In the genomic region with DNA sequence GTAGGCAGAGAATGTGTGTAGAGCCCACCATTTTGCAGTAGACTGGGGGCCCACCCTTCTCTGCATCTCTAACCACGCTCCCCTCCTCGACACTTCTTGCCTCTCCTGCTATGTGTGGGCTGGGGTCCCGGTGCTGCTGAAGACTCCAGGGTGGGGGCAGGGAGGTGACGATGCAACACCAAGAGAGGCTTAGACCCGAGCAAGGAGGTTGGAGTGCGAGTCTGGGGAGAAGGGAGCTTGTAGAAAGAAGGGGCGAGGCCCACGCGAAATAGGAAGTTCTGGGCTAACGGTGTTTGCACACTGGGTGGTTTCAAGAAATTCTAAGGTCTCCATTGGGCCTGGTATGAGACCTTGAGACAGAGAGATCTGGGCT, we compare ENCODE assay signal across 7 mouse cellular contexts. TPM values are rescaled to one million over a fixed set of nuclear protein-coding genes. Genes with fewer than 3 reads are reported as not detected.
DNase-seq lines count a peak whose midpoint lies in the region; ATAC-seq and TF ChIP-seq lines count a peak whose summit lies in the region.

No protein-coding gene starts in this region.

- peak; percentile 51 to 58 for DNase-seq in right cerebral cortex, postnatal 10 days (ENCODE audit: low spot score in 2 of 2)
- DNase-seq in right cerebral cortex, postnatal 25 days: no peak
- DNase-seq in liver, embryonic 14.5 days (ENCODE audit: low read depth in 3 of 3, low spot score in 3 of 3): no peak
- DNase-seq in right cerebral cortex, postnatal 4 days: peak; percentile 53
- DNase-seq in frontal cortex, adult 2 months (ENCODE audit: extremely low spot score in 1 of 2, low spot score in 1 of 2): no peak

- H3K36me3 ChIP-seq in heart, embryonic 16.5 days (ENCODE audit: control insufficient read depth, insufficient read depth): peaks cover 1% of the 10 kb centered on the region; the same call in 1 of the 2 replicates
- H3K36me3 ChIP-seq in liver, embryonic 14.5 days (replicated peaks; ENCODE audit: control insufficient read depth, insufficient read depth, low read depth): no peaks in the 10 kb centered on the region; the same call in none of the 2 replicates

- TF ChIP-seq EP300 in liver, embryonic 14.5 days (IDR thresholded peaks at IDR 0.05; ENCODE audit: low read depth): no peak

- H3K9ac ChIP-seq in heart, embryonic 16.5 days (ENCODE audit: low read length): peak overlapping the region; percentile 91
- H3K9ac ChIP-seq in liver, embryonic 14.5 days (replicated peaks): peak overlapping the region; percentile 91

- H3K4me3 ChIP-seq in brown adipose tissue, adult 24 weeks (ENCODE audit: insufficient read depth, low read depth, low read length): peak overlapping the region; percentile 80
- H3K4me3 ChIP-seq in heart, embryonic 16.5 days (ENCODE audit: low read length): peak overlapping the region; percentile 73
- H3K4me3 ChIP-seq in liver, embryonic 14.5 days (ENCODE audit: insufficient read depth in 1 of 2, low read depth in 2 of 2, low read length in 2 of 2): peak overlapping the region; percentile 67 to 95

- WGBS in heart, embryonic 16.5 days: under 1% methylated on average over 10 of the region's 10 CpGs
- 0% methylated on average over 10 of the region's 10 CpGs for WGBS in liver, embryonic 14.5 days (ENCODE audit: insufficient replicate concordance)

- no peak for ATAC-seq in heart, embryonic 16.5 days (replicated peaks; ENCODE audit: extremely low read depth, insufficient read depth, low FRiP score)
- ATAC-seq in liver, embryonic 14.5 days (ENCODE audit: insufficient read depth): no peak

- H3K9me3 ChIP-seq in heart, embryonic 16.5 days (replicated peaks; ENCODE audit: control insufficient read depth, low read length): no peaks in the 10 kb centered on the region
- no peaks in the 10 kb centered on the region for H3K9me3 ChIP-seq in liver, embryonic 14.5 days (ENCODE audit: control insufficient read depth, low read length)

- H3K4me1 ChIP-seq in brown adipose tissue, adult 24 weeks (ENCODE audit: control insufficient read depth, insufficient read depth, insufficient read length, low read length): peaks cover 11% of the 10 kb centered on the region
- H3K4me1 ChIP-seq in heart, embryonic 16.5 days (ENCODE audit: control insufficient read depth, insufficient read depth, low read length): peaks cover 31% of the 10 kb centered on the region
- H3K4me1 ChIP-seq in liver, embryonic 14.5 days (replicated peaks; ENCODE audit: control insufficient read depth in 2 of 2, insufficient read depth in 2 of 2, low read length in 1 of 2): peaks cover 31% of the 10 kb centered on the region in 2 experiments

- H3K27me3 ChIP-seq in heart, embryonic 16.5 days (ENCODE audit: control insufficient read depth, insufficient read depth, low read length): no peaks in the 10 kb centered on the region
- no peaks in the 10 kb centered on the region for H3K27me3 ChIP-seq in liver, embryonic 14.5 days (ENCODE audit: control insufficient read depth, insufficient read depth, low read length)

- peak overlapping the region; percentile 90 for H3K4me2 ChIP-seq in heart, embryonic 16.5 days (ENCODE audit: low read depth, low read length)
- peak overlapping the region; percentile 100 for H3K4me2 ChIP-seq in liver, embryonic 14.5 days (ENCODE audit: low read depth)

- TF ChIP-seq CTCF in liver, embryonic 14.5 days (IDR thresholded peaks at IDR 0.05; ENCODE audit: low read depth): 0 out of 2 replicates have a peak, but pooled peaks have one; percentile 1

- H3K27ac ChIP-seq in brown adipose tissue, adult 24 weeks (replicated peaks; ENCODE audit: low read depth, low read length): peak overlapping the region; percentile 85
- H3K27ac ChIP-seq in heart, embryonic 16.5 days (ENCODE audit: low read length): peak overlapping the region; percentile 89
- peak overlapping the region; percentile 89 for H3K27ac ChIP-seq in liver, embryonic 14.5 days

RNA-seq across cellular contexts. Expression of a gene that starts 1.6 kb away (rescaled TPM):
- polyA plus RNA-seq in brown adipose tissue, adult 24 weeks (2012; ENCODE audit: insufficient read depth, insufficient read length, missing spikeins): 6,666 and 7,122 TPM in 2 replicates
- polyA plus RNA-seq in heart, embryonic 16.5 days (2015; fragmentation: Nextera tagmentation; extraction: Ambion mirVana): 93.9 and 96.3 TPM in 2 replicates
- polyA plus RNA-seq in liver, embryonic 14.5 days (2012; rRNA removed): 132 and 153 TPM in 2 replicates
- 86.7 and 98.4 TPM in 2 replicates for polyA plus RNA-seq in liver, embryonic 14.5 days (2014; fragmentation: Nextera tagmentation; extraction: Ambion mirVana)
- 131 and 143 TPM in 2 replicates for polyA plus RNA-seq in frontal cortex, adult 2 months (2012; rRNA removed)

RNA-seq across cellular contexts. Expression of a gene that starts 58.5 kb away (rescaled TPM):
- polyA plus RNA-seq in brown adipose tissue, adult 24 weeks (2012; ENCODE audit: insufficient read depth, insufficient read length, missing spikeins): not detected in 2 replicates
- polyA plus RNA-seq in heart, embryonic 16.5 days (2015; fragmentation: Nextera tagmentation; extraction: Ambion mirVana): 4.9 and 5.5 TPM in 2 replicates
- polyA plus RNA-seq in liver, embryonic 14.5 days (2012; rRNA removed): 0.15 and 0.17 TPM in 2 replicates
- polyA plus RNA-seq in liver, embryonic 14.5 days (2014; fragmentation: Nextera tagmentation; extraction: Ambion mirVana): 0.17 TPM in 1 of 2 replicates, not detected in the other
- 80.3 and 82.8 TPM in 2 replicates for polyA plus RNA-seq in frontal cortex, adult 2 months (2012; rRNA removed)

Comparison
In these comparisons a context has a peak if more than half of its experiments do, and no peak if none do; other contexts are left out.
1. DNase-seq: peak in right cerebral cortex, postnatal 10 days (2 of 2) and right cerebral cortex, postnatal 4 days (single experiment); none in right cerebral cortex, postnatal 25 days (single experiment), liver, embryonic 14.5 days (0 of 3) and frontal cortex, adult 2 months (0 of 2).
2. RNA of a gene that starts 1.6 kb away (polyA plus RNA-seq): 6,666 to 7,122 TPM in brown adipose tissue, adult 24 weeks; 86.7 to 153 TPM in liver, embryonic 14.5 days, 131 to 143 TPM in frontal cortex, adult 2 months and 93.9 to 96.3 TPM in heart, embryonic 16.5 days; every median in the first group is over 10 times any median in the second.
3. RNA of a gene that starts 58.5 kb away (polyA plus RNA-seq): 80.3 to 82.8 TPM in frontal cortex, adult 2 months; 4.9 to 5.5 TPM in heart, embryonic 16.5 days, not detected in brown adipose tissue, adult 24 weeks and 0.15 to 0.17 TPM in liver, embryonic 14.5 days; every median in the first group is over 10 times any median in the second.
4. Peak in every context shown above with its lines, with median percentiles within 50 percentile points of each other: H3K27ac ChIP-seq and H3K4me3 ChIP-seq.